Mouse (Mus musculus): Measurements from ENCODE around the gene Sdccag8. TPM values are rescaled to one million over a fixed set of nuclear protein-coding genes. Genes with fewer than 3 reads are reported as not detected.
"Not testable (repeated sequence)": the region's sequence is repeated elsewhere in the genome, so short reads cannot be mapped to it uniquely, and the experiment has no call there.

The Sdccag8 gene
- total RNA-seq, 2 experiments from 2014 or later, result 4.2 to 5.3 TPM

DNA sequence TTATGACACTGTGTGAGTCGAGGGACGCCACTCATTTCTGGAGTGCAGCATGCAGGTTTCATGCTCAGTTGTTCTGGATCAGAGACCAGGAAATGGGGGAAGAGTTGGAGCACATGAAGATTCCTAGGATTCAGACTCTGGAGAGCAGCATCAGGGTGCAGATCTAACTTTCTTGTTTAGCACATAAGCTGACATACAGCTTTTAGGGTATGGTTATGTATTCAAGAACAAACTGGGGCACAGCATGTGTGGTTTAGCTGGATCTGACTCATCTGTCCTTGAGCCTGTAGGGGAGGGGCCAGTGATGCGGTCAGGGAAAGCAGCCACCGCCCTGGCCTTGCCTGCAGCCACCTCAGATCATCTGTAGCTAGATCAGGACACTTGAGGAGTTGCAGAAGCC, 12.9 kb downstream of the Sdccag8 start:
- intact Hi-C loops (cut with DNase I), result no loop called here
- no peak for DNase-seq

DNA sequence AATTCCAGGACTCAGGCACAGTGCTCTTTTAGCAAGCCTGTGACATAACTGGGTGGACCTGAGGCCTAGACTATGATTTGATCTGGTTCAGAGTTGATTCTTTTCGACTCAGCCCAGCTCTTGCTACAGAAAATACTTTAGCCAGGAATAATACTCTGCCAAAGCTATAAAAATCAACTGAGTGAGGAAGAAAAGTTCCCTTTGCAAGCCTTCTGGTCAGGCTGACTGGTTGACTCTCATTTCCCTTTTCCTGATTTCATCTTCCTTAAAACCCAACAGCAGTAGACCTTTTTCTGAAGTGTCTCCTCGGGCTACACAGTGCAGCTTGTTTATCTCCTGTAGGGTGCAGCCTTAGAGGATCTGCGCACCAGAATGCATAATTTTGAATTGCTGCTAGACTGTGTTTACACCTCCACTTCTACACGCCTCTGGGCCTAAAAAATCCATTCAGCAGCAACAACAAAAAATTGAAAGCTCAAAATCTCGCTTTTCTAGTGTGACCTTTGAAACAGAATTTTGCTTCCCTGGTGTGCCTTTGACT, 13.6 kb downstream of the Sdccag8 start:
- no peak for DNase-seq
- intact Hi-C loops (cut with DNase I), result no loop called here

DNA sequence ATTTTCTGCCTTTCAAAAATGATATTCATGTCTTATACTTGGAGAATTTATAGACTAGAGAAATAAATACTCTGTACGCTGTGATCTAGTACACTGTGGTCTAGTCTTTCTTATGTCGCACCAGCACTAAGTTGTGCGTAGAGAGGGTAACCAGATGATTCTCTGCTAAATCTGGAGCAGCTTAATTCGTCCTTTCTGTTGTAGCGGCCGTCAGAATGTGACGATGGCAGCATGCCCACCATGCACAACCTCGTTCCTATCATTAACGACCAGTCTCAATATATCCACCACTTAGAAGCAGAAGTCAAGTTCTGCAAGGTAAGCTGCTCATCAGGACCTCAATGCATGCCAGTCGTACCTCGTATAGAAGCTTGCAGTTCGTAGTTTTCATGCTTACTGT, 14.2 kb downstream of the Sdccag8 start:
- intact Hi-C loops (cut with DNase I), result no loop called here
- DNase-seq, result no peak

DNA sequence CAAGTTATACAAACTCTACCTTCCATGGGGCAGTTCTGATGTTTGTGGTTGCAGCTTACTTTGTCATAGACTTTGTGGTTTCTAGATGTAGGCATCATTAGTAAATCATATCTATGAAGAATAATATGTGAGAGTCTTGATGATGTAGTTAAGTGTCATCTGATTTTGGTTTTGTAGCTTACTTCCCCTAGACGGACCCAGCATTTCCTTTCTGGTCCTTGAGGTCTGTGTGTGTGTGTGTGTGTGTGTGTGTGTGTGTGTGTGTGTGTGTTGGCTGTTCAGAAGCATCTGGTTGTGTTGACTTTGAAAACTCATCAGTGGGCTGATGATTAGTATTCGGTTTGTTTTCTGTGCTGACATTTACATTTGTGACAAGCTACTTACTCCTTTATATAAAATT, 17.6 kb downstream of the Sdccag8 start:
- intact Hi-C loops (cut with DNase I), result no loop called here
- DNase-seq, result no peak

DNA sequence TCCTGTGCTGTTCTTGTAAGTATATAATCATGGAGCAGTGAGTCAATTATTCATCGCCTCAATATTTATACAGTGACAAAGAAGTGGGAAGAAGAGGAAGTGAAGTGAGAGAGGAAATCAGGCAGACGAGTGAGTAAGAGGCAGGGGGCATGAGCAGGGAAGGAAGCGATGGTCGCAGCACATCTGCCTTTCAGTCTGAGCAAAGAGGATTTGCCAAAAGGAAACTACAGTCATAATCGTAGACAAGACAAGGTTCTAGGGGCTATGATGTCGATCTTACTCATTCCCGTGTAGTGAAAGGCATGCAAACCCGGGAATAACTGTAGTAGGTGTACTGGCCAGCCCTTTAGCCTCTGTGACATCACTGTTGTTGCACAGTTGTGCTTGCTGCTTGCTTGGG, 18.1 kb downstream of the Sdccag8 start:
- DNase-seq, result no peak

DNA sequence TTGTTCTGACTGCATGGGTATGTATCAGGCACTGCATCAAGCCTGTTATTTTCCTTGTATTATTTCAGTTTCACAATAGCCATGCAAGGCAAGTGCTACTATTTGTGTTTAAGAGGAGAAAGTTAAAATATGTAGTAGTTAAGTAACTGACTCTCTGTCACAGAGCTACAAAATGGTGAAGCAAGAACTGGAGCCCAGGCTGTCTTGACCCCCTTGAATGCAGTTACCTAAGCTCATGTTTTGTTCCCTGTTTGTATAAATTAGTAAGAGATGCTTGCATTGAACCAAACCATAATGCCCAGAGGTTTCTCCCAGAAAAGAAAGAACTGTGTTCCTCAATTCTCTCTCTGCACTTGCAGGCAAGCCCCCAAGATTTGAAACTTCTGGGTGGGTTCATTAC, 18.8 kb downstream of the Sdccag8 start:
- DNase-seq, result no peak
- intact Hi-C loops (cut with DNase I), result no loop called here

More for the DNA sequence above, 18.1 kb downstream of the Sdccag8 start:
- intact Hi-C loops (cut with DNase I), result no loop called here

DNA sequence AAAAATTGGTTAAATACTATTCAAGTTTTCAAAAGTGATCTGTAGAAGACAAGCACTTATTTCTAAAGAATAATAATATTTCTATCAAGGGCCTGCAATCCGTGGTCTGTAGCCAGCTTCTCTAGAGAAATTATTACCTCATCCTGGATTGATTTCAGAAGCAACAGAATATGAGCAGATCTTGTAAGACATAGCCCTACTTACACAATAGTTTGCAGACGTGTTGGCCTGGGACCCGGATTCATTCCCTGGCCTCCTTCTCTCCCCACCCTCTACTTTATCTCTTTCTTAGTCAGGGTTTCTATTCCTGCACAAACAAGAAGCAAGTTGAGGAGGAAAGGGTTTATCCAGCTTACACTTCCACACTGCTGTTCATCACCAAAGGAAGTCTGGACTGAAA, 19.5 kb downstream of the Sdccag8 start:
- intact Hi-C loops (cut with DNase I), result loop anchor here (2.0 kb wide), 1 partner anchor 15 kb away; no protein-coding TSS in a partner anchor
- peak in 1 of 2 experiments; percentile 57 for DNase-seq

DNA sequence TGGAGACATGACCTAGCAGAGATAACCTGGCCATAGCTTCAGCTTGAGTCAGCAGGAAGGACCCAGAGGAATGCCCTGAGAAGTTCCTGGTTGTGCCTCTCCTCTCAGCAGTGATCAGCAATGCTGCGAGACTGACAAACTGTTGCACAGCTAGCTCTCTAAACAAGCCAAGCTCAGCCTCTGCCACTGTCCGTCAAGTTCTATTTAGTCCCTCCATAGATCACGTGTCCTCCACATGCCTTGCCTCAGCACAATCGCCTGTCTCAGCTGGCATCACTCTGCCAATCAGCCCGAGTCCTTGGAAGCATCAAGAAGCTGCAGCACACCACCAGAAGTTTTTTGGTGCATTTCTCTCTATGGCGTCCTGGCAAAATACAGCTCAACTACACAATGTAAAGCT, 20.4 kb downstream of the Sdccag8 start:
- DNase-seq, result no peak
- intact Hi-C loops (cut with DNase I), result loop anchor here (2.0 kb wide), 1 partner anchor 16 kb away; no protein-coding TSS in a partner anchor

DNA sequence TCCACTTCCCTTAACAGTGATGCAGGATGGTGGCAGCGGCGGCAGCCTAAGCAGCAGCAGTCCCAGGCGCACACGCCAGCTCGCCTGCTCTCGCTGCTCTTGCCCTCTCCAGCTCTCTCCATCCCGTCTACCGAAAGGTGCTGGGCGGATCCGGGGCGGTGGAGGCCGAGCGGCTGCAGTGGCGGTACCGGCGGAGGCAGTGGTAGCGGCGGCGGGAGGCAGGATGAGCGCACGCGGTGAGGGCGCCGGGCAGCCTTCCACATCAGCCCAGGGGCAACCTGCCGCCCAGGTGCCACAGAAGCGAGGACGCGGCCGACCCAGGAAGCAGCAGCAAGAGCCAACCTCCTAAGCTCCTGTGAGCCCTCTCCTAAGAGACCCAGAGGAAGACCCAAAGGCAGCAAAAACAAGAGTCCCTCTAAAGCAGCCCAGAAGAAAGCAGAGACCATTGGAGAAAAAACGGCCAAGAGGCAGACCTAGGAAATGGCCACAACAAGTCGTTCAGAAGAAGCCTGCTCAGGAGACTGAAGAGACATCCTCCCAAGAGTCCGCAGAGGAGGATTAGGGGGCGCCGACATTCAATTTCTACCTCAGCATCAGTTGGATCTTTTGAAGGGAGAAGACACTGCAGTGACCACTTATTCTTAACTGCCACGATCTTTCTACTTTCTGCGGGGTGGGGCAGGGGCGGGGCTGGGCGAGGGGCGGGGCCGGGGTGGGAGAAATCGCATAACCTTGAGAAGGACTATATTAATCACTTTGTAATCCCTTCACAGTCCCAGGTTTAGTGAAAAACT, 21.2 kb downstream of the Sdccag8 start:
- intact Hi-C loops (cut with DNase I), result loop anchor here (2.0 kb wide), 1 partner anchor 17 kb away; no protein-coding TSS in a partner anchor
- peak in 1 of 2 experiments; percentile 24 for DNase-seq

DNA sequence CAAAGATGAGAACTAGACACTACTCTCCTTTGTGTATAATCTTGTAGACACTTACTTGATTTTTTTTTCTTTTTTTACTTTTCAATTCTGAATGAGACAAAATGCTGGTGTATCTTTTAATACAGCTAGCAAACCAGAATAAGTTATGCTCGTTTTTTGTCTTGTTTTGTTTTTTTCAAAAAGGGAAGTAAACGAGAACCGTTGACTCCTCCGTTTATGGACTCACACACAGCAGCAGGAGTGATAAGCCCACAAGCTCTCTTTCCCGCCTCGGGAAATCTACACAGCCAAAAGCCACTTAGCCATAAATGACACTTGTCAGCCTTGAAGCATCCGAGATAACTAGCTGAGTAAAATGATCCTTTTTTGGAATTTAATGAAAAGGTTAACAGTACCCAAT, 22.1 kb downstream of the Sdccag8 start:
- DNase-seq; intact Hi-C loops (cut with DNase I): not testable (repeated sequence)

DNA sequence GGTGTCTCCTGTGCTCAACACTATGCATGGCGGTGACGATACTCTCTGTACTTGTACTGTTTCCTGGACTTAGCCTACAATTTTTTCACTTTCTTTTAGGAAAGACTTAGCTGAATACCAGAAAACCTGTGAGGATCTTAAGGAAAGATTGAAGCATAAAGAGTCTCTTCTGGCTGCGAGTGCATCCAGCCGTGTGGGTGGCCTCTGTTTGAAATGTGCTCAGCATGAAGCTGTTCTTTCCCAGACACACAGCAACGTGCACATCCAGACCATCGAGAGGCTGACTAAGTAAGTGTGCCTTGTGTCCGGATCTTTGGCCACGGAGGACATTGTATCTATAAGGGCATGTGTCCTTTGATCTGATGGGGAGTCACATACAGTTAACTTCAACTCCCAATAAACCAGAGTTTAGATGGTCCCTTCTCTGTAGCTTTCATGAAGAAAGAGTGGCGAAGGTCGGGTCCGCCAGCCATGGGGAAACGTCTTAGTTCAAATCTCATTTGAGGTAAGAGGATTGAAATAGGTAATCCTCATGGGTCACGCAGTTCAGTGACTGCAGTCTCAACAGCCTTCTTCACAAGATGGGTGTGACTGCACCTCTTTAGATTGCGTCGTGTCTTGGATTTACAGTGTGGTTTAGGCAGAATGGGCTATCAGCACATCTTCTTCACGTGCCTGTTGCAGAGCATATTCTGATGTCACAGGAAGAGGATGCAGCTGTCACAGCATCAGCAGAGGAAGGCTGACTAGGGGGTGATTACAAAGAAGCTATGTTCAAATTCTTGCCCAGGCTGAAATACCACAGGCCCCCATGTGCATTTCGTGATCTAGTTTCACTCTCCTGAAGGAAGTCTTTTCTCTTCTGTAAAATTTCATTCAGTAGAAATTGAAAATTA, 30.9 kb downstream of the Sdccag8 start:
- intact Hi-C loops (cut with DNase I), result no loop called here

DNA sequence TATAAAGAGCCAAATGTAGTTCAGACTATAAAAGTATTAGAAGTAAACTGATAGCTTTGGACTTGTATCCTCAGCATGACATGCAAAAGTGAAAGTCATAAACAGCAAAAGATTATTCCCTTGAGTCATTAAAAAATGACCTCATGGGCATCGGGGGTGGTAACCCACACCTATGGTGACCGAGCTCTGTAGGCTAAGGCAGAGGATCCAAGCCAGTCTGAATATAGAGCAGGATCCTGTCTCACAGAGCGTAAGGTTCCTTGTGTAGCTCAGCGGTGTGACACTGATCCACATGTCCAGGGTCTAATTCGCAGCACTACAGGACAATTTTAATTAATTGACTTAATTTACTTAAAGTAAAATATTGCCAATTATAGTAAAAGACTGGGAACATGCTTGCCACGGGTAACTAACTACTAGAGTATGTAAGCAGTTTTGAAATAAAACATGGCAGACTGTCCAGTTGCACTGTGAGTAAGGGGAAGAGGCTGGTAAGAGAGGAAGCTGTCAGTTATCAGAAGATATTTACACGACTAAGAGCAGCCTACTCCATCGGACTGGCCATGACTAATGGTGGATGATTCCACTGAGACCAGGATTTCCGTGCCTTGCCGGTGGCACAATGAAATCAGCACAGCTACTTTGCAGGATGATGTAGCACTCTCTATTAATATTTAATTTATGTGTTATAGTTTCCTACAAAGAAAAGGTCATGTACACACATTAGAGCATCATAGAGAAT, 32.8 kb downstream of the Sdccag8 start:
- DNase-seq, result no peak
- intact Hi-C loops (cut with DNase I), result no loop called here

More for the DNA sequence above, 30.9 kb downstream of the Sdccag8 start:
- DNase-seq, result no peak

DNA sequence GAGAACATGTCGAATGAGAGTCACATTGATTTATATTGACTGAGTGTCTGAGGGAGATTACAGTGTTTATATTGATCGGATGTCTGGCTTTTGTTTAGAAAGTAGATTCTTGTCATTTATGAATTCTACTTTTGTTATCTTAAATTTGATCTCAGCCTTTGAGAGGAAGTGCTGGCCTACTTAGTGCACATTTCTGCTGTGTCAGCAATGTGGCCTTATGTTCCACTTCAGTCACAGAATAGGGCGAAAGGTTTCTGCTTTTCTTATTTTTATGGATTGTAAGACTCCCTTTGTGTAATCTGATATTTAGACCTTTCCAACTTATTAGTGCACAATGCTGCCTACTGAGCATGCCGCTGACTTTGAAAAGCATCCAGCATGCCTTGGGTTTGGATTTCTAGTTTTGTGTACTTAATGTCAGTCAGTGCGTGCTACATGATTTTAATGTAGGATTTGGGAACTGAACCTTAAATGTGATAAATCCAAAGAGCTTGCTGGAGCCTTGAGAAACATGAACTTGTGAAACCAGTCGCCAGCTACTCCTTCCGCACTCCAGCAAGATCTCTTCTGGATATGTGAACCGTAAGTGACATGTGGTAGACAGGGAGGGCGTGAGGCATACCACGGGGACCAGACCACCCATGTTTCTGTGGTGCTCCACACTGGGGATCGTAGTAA, 34.3 kb downstream of the Sdccag8 start:
- no peak for DNase-seq
- intact Hi-C loops (cut with DNase I), result no loop called here

DNA sequence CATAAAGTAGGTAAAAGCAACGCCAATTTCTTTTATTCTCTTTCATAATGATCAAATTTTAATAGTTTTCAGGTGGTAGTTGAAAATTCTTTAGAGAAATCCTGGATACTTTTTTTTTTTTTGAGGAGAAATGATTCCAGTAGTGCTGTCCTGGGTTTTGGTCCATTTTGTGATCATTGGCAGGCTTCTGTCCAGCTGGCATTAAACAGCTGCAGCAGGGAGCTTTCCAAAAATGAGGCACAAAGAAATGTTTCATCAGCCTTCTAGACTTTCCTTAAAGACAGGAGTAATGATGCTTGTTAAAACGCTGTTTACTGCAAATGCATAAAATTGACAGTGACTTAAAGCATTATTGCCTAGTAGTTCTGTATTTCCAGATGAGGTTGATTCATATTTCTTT, 34.9 kb downstream of the Sdccag8 start:
- peak; percentile 48 to 53 for DNase-seq
- intact Hi-C loops (cut with DNase I), result no loop called here

DNA sequence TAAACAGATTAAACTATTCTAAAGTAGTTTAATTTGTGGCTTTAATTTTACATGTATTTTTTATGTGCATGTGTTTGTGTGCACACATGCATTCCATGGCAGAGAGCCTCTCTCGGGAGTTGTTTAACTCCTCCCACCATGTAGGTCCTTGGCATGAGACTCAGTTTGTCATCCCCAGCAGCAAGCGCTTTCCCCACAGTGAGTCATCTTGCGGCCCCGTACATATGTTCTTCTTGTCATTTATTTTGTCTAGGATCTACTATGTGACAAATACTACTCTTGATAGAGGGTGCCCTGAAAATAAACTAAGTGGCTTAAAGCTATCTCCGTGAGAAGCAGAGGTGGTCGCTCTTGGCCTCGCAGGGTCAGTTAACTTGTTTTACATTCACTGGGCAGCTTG, 36.9 kb downstream of the Sdccag8 start:
- intact Hi-C loops (cut with DNase I), result loop anchor here (5.0 kb wide), 1 partner anchor 89 kb away; no protein-coding TSS in a partner anchor

DNA sequence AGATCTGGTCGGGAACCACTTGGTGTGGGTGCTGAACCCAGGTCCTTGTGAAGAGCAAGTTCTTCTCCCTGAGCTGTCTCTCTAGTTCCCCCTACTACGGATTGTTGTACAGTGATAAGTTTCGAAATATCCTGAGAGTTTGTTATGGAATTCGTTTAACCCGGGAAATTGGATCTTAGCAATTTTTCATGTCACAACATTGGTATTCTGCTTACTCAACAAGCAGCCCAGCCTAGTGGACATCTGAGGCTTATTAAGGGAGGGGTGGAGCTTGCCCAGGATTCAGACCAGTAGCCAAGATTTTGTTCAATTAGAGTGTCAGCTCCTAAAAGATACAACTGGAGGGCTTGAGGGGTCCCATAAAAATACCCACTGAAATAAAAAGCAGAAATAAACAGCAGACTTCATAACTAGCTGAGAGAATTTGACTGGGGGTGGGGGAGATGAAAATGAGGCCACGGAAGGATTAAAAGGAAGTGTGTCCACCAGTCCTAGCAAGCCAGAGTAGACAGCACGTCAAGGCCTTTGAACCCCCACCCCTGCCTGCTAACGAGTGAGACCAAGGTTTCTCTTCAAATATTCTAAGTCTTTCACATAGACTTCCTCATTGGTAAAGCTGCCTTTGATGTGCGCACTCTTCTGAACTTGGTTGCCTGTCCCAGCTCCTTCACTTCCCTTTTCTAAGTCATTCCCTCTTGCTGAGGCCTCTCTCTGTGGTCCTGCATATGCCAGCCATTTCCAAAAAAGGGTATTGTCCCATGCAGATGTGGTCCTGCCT, 38.5 kb downstream of the Sdccag8 start:
- no peak for DNase-seq
- intact Hi-C loops (cut with DNase I), result loop anchor here (5.0 kb wide), 1 partner anchor 91 kb away; no protein-coding TSS in a partner anchor

More for the DNA sequence above, 36.9 kb downstream of the Sdccag8 start:
- no peak for DNase-seq

DNA sequence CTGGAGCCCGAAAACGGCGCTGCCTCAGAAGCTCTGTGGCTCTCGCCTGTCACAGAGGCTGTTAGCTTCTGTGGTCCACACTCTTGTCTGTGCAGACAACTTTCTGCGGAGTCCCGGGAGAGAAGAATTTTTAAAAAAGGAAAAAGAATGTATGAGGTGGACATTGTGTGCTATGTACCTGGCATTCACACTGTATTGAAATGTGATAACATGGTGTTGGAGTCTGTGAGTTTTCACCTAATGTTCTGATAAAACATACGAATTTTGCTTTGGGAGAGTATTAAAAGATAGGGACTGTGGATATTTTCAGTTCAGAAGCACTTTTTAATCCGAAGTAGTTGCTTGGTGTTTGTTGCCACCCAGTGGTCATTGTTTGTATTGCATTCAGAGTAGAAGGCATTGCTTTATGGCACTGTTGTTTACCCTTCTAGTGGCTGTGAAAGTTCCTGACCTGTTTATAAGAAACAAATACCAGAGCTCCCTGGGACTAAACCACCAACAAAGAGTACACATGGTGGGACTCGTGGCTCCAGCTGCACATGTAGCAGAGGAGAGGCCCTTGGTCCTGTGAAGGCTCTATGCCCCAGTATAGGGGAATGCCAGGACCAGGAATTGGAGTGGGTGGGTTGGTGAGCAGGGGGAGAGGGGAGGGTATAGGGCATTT, 47.7 kb downstream of the Sdccag8 start:
- intact Hi-C loops (cut with DNase I), result loop anchor here (1.0 to 10.0 kb wide), 3 partner anchors 150 to 927 kb away; no protein-coding TSS in a partner anchor
- peak; percentile 80 to 90 for DNase-seq

DNA sequence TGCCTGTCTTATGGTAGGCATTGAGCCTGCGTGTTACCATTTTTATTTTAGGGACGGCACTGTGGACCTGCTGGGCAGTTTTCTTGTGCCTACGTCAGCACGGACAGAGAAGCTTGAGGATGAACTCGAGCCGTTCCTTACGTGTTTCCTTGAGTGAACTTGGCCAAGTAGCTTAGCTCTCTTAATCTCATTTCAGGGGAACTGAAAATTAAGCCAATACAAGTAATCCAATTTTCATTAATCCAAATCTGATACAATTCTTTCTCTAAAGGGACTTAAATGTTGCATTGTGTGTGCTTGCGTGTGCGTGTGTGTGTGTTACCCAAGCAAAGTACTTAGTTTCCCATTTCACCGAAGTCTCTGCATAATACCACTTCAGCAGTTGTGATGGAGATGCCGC, 56.0 kb downstream of the Sdccag8 start:
- intact Hi-C loops (cut with DNase I), result no loop called here
- DNase-seq, result no peak

All from heart, postnatal 10 days (tissue).